Mouse (Mus musculus): ENCODE measurements around the gene F11r. TPM values are rescaled to one million over a fixed set of nuclear protein-coding genes. Genes with fewer than 3 reads are reported as not detected.

The F11r gene
- total and polyA plus RNA-seq, 2 experiments from 2014 or later = 6.2 to 7.8 TPM

GRCm38 (mm10) chr1:171477758-171478545, 40.6 kb downstream of the F11r start:
- TF ChIP-seq CTCF (IDR thresholded peaks at IDR 0.05; ENCODE audit: low read depth) = no peak
- H3K4me1 ChIP-seq (ENCODE audit: insufficient read depth) = no peaks in the 10 kb centered on the region
- no peaks in the 10 kb centered on the region for H3K36me3 ChIP-seq (ENCODE audit: insufficient read depth)
- peak overlapping the region; percentile 38 for H3K4me2 ChIP-seq (ENCODE audit: low read depth)
- 66% methylated on average over 27 of the region's 27 CpGs for WGBS
- ATAC-seq (peak; percentile 69), DNase-seq (peak; percentile 53)
- no peaks in the 10 kb centered on the region for H3K9me3 ChIP-seq (ENCODE audit: low read length)
- peak overlapping the region; percentile 21 for H3K4me3 ChIP-seq (ENCODE audit: low read depth, low read length)
- H3K9ac ChIP-seq = peak overlapping the region; percentile 39; the same call in 1 of the 2 replicates
- no peak overlapping the region for H3K27ac ChIP-seq (ENCODE audit: low read depth, low read length)
- H3K27me3 ChIP-seq (ENCODE audit: insufficient read depth, low read length) = no peaks in the 10 kb centered on the region

GRCm38 (mm10) chr1:171478968-171479367, 41.6 kb downstream of the F11r start:
- Histone ChIP-seq H3K4me1 (ENCODE audit: insufficient read depth) (no peaks in the 10 kb centered on the region), H3K4me3 (ENCODE audit: low read depth, low read length) (no peak overlapping the region), H3K27ac (ENCODE audit: low read depth, low read length) (no peak overlapping the region), H3K9ac (no peak overlapping the region), H3K36me3 (ENCODE audit: insufficient read depth) (no peaks in the 10 kb centered on the region), H3K4me2 (ENCODE audit: low read depth) (no peak overlapping the region), H3K27me3 (ENCODE audit: insufficient read depth, low read length) (no peaks in the 10 kb centered on the region), H3K9me3 (ENCODE audit: low read length) (no peaks in the 10 kb centered on the region)
- TF ChIP-seq CTCF (IDR thresholded peaks at IDR 0.05; ENCODE audit: low read depth) = peak; percentile 76
- WGBS = 43% methylated on average over 2 of the region's 2 CpGs
- peak; percentile 83 for ATAC-seq
- peak; percentile 72 for DNase-seq

GRCm38 (mm10) chr1:171494241-171494640, 56.9 kb downstream of the F11r start:
- no peaks in the 10 kb centered on the region for H3K4me1 ChIP-seq (ENCODE audit: insufficient read depth)
- DNase-seq (no peak), ATAC-seq (no peak)
- TF ChIP-seq CTCF (IDR thresholded peaks at IDR 0.05; ENCODE audit: low read depth) = no peak
- H3K36me3 ChIP-seq (ENCODE audit: insufficient read depth) = no peaks in the 10 kb centered on the region
- H3K9ac ChIP-seq = no peak overlapping the region
- H3K27me3 ChIP-seq (ENCODE audit: insufficient read depth, low read length) = no peaks in the 10 kb centered on the region
- H3K9me3 ChIP-seq (ENCODE audit: low read length) = 0 out of 2 replicates have a peak, but pooled peaks cover 3% of the 10 kb centered on the region
- no peak overlapping the region for H3K27ac ChIP-seq (ENCODE audit: low read depth, low read length)
- 90% methylated on average over 13 of the region's 13 CpGs for WGBS
- no peak overlapping the region for H3K4me3 ChIP-seq (ENCODE audit: low read depth, low read length)
- H3K4me2 ChIP-seq (ENCODE audit: low read depth) = no peak overlapping the region

- H3K9me3 ChIP-seq (ENCODE audit: low read length) = 0 out of 2 replicates have a peak, but pooled peaks cover 3% of the 10 kb centered on the region
- H3K4me3 ChIP-seq (ENCODE audit: low read depth, low read length) = no peak overlapping the region
- H3K27me3 ChIP-seq (ENCODE audit: insufficient read depth, low read length) = no peaks in the 10 kb centered on the region
- H3K9ac ChIP-seq = no peak overlapping the region
- DNase-seq = no peak
- no peak for ATAC-seq
- 92% methylated on average over 6 of the region's 6 CpGs for WGBS
- H3K4me2 ChIP-seq (ENCODE audit: low read depth) = no peak overlapping the region
- no peaks in the 10 kb centered on the region for H3K36me3 ChIP-seq (ENCODE audit: insufficient read depth)
- no peak for TF ChIP-seq CTCF (IDR thresholded peaks at IDR 0.05; ENCODE audit: low read depth)
- no peaks in the 10 kb centered on the region for H3K4me1 ChIP-seq (ENCODE audit: insufficient read depth)
- no peak overlapping the region for H3K27ac ChIP-seq (ENCODE audit: low read depth, low read length)
These were observed 58.0 kb downstream of the F11r start for GRCm38 (mm10) chr1:171495371-171495770.

GRCm38 (mm10) chr1:171499856-171500255, 62.5 kb downstream of the F11r start:
- H3K27ac ChIP-seq (ENCODE audit: low read depth, low read length) = no peak overlapping the region
- 75% methylated on average over 5 of the region's 5 CpGs for WGBS
- no peaks in the 10 kb centered on the region for H3K36me3 ChIP-seq (ENCODE audit: insufficient read depth)
- DNase-seq (no peak), ATAC-seq (no peak)
- H3K4me1 ChIP-seq (ENCODE audit: insufficient read depth) = no peaks in the 10 kb centered on the region
- H3K27me3 ChIP-seq (ENCODE audit: insufficient read depth, low read length) = no peaks in the 10 kb centered on the region
- no peaks in the 10 kb centered on the region for H3K9me3 ChIP-seq (ENCODE audit: low read length)
- TF ChIP-seq CTCF (IDR thresholded peaks at IDR 0.05; ENCODE audit: low read depth) = no peak
- no peak overlapping the region for H3K4me2 ChIP-seq (ENCODE audit: low read depth)
- H3K4me3 ChIP-seq (ENCODE audit: low read depth, low read length) = no peak overlapping the region
- no peak overlapping the region for H3K9ac ChIP-seq

GRCm38 (mm10) chr1:171501016-171501610, 63.8 kb downstream of the F11r start:
- Histone ChIP-seq H3K27ac (ENCODE audit: low read depth, low read length) (no peak overlapping the region), H3K9ac (no peak overlapping the region), H3K36me3 (ENCODE audit: insufficient read depth) (no peaks in the 10 kb centered on the region), H3K27me3 (ENCODE audit: insufficient read depth, low read length) (no peaks in the 10 kb centered on the region), H3K4me3 (ENCODE audit: low read depth, low read length) (no peak overlapping the region), H3K4me2 (ENCODE audit: low read depth) (no peak overlapping the region), H3K9me3 (ENCODE audit: low read length) (no peaks in the 10 kb centered on the region), H3K4me1 (ENCODE audit: insufficient read depth) (no peaks in the 10 kb centered on the region)
- 59% methylated on average over 6 of the region's 6 CpGs for WGBS
- ATAC-seq = no peak
- TF ChIP-seq CTCF (IDR thresholded peaks at IDR 0.05; ENCODE audit: low read depth) = no peak
- no peak for DNase-seq

GRCm38 (mm10) chr1:171501636-171502080, 64.3 kb downstream of the F11r start:
- ATAC-seq (no peak), DNase-seq (peak; percentile 55)
- no peak overlapping the region for H3K9ac ChIP-seq
- H3K4me3 ChIP-seq (ENCODE audit: low read depth, low read length) = no peak overlapping the region
- peak; percentile 62 for TF ChIP-seq CTCF (IDR thresholded peaks at IDR 0.05; ENCODE audit: low read depth)
- no peaks in the 10 kb centered on the region for H3K27me3 ChIP-seq (ENCODE audit: insufficient read depth, low read length)
- no peaks in the 10 kb centered on the region for H3K9me3 ChIP-seq (ENCODE audit: low read length)
- no peaks in the 10 kb centered on the region for H3K4me1 ChIP-seq (ENCODE audit: insufficient read depth)
- peak overlapping the region; percentile 64 for H3K4me2 ChIP-seq (ENCODE audit: low read depth)
- H3K27ac ChIP-seq (ENCODE audit: low read depth, low read length) = peak overlapping the region; percentile 47; the same call in 1 of the 2 replicates
- H3K36me3 ChIP-seq (ENCODE audit: insufficient read depth) = no peaks in the 10 kb centered on the region
- WGBS = 7% methylated on average over 5 of the region's 5 CpGs

Measured in forebrain, postnatal 0 days (tissue).